Mouse (Mus musculus): Measurements from ENCODE around the gene Hoxb7. TPM values are rescaled to one million over a fixed set of nuclear protein-coding genes. Genes with fewer than 3 reads are reported as not detected.
A peak's percentile ranks its signal among the peaks of the same experiment; 100 is the strongest.

Gene Hoxb7
- polyA plus RNA-seq, 1 experiment from 2014 or later, result 56.1 TPM

GRCm38 (mm10) chr11:96289293-96289692, 2.9 kb downstream of the Hoxb7 start:
- Histone ChIP-seq H3K4me2 (ENCODE audit: low read length) (peak overlapping the region; percentile 96), H3K27ac (peak overlapping the region; percentile 99), H3K27me3 (ENCODE audit: insufficient read depth, low read length) (no peaks in the 10 kb centered on the region), H3K4me1 (replicated peaks; ENCODE audit: insufficient read depth, low read length) (peaks cover 22% of the 10 kb centered on the region; the same call in 1 of the 2 replicates), H3K4me3 (replicated peaks; ENCODE audit: low read depth, low read length) (peak overlapping the region; percentile 84; the same call in 1 of the 2 replicates), H3K9me3 (replicated peaks; ENCODE audit: low read length) (no peaks in the 10 kb centered on the region), H3K36me3 (ENCODE audit: insufficient read depth, low read length) (no peaks in the 10 kb centered on the region), H3K9ac (ENCODE audit: low read depth, low read length) (peak overlapping the region; percentile 98)
- ATAC-seq (replicated peaks; ENCODE audit: low FRiP score, low read depth) (no peak), DNase-seq (ENCODE audit: low spot score) (no peak)
- no peak for TF ChIP-seq CTCF (IDR thresholded peaks at IDR 0.05; ENCODE audit: low read depth)
- WGBS, result 27% methylated on average over 21 of the region's 21 CpGs

- Histone ChIP-seq H3K4me2 (ENCODE audit: low read length) (peak overlapping the region; percentile 96), H3K9me3 (replicated peaks; ENCODE audit: low read length) (no peaks in the 10 kb centered on the region), H3K27ac (peak overlapping the region; percentile 99), H3K27me3 (ENCODE audit: insufficient read depth, low read length) (no peaks in the 10 kb centered on the region), H3K9ac (ENCODE audit: low read depth, low read length) (peak overlapping the region; percentile 98), H3K36me3 (ENCODE audit: insufficient read depth, low read length) (no peaks in the 10 kb centered on the region), H3K4me3 (replicated peaks; ENCODE audit: low read depth, low read length) (0 out of 2 replicates have a peak overlapping the region, but pooled peaks have one; percentile 84), H3K4me1 (replicated peaks; ENCODE audit: insufficient read depth, low read length) (peaks cover 22% of the 10 kb centered on the region; the same call in 1 of the 2 replicates)
- ATAC-seq (replicated peaks; ENCODE audit: low FRiP score, low read depth) (no peak), DNase-seq (ENCODE audit: low spot score) (no peak)
- peak; percentile 23; the same call in 1 of the 2 replicates for TF ChIP-seq CTCF (IDR thresholded peaks at IDR 0.05; ENCODE audit: low read depth)
- WGBS, result 35% methylated on average over 6 of the region's 6 CpGs
These were observed 3.4 kb downstream of the Hoxb7 start for GRCm38 (mm10) chr11:96289837-96290236.

GRCm38 (mm10) chr11:96290705-96291355, 4.4 kb downstream of the Hoxb7 start:
- no peak for DNase-seq (ENCODE audit: low spot score)
- Histone ChIP-seq H3K9ac (ENCODE audit: low read depth, low read length) (peak overlapping the region; percentile 98), H3K9me3 (replicated peaks; ENCODE audit: low read length) (no peaks in the 10 kb centered on the region), H3K4me2 (ENCODE audit: low read length) (peak overlapping the region; percentile 96), H3K27me3 (ENCODE audit: insufficient read depth, low read length) (no peaks in the 10 kb centered on the region), H3K36me3 (ENCODE audit: insufficient read depth, low read length) (no peaks in the 10 kb centered on the region), H3K27ac (peak overlapping the region; percentile 99), H3K4me1 (replicated peaks; ENCODE audit: insufficient read depth, low read length) (peaks cover 22% of the 10 kb centered on the region; the same call in 1 of the 2 replicates), H3K4me3 (replicated peaks; ENCODE audit: low read depth, low read length) (peak overlapping the region; percentile 83)
- no peak for ATAC-seq (replicated peaks; ENCODE audit: low FRiP score, low read depth)
- 29% methylated on average over 17 of the region's 17 CpGs for WGBS
- TF ChIP-seq CTCF (IDR thresholded peaks at IDR 0.05; ENCODE audit: low read depth), result no peak

- Histone ChIP-seq H3K27ac (peak within 1 kb of the TSS; percentile 99), H3K9me3 (replicated peaks; ENCODE audit: low read length) (no peaks in the 10 kb centered on the region), H3K36me3 (ENCODE audit: insufficient read depth, low read length) (no peaks in the 10 kb centered on the region), H3K9ac (ENCODE audit: low read depth, low read length) (peak within 1 kb of the TSS; percentile 98), H3K4me2 (ENCODE audit: low read length) (peak within 1 kb of the TSS; percentile 96), H3K4me3 (replicated peaks; ENCODE audit: low read depth, low read length) (peak within 1 kb of the TSS; percentile 83), H3K27me3 (ENCODE audit: insufficient read depth, low read length) (no peaks in the 10 kb centered on the region), H3K4me1 (replicated peaks; ENCODE audit: insufficient read depth, low read length) (peaks cover 30% of the 10 kb centered on the region)
- DNase-seq (ENCODE audit: low spot score) (peak; percentile 97), ATAC-seq (replicated peaks; ENCODE audit: low FRiP score, low read depth) (peak; percentile 56)
- 2% methylated on average over 22 of the region's 22 CpGs for WGBS
- TF ChIP-seq CTCF (IDR thresholded peaks at IDR 0.05; ENCODE audit: low read depth), result no peak
These were observed 5.5 kb downstream of the Hoxb7 start, which contains the start of gene Hoxb6 for GRCm38 (mm10) chr11:96291681-96292564. Gene Hoxb6 (plus strand): TSS chr11:96292476.

- Histone ChIP-seq H3K27ac (peak overlapping the region; percentile 99), H3K9ac (ENCODE audit: low read depth, low read length) (peak overlapping the region; percentile 98), H3K9me3 (replicated peaks; ENCODE audit: low read length) (no peaks in the 10 kb centered on the region), H3K27me3 (ENCODE audit: insufficient read depth, low read length) (no peaks in the 10 kb centered on the region), H3K36me3 (ENCODE audit: insufficient read depth, low read length) (no peaks in the 10 kb centered on the region), H3K4me1 (replicated peaks; ENCODE audit: insufficient read depth, low read length) (peaks cover 30% of the 10 kb centered on the region), H3K4me3 (replicated peaks; ENCODE audit: low read depth, low read length) (peak overlapping the region; percentile 83), H3K4me2 (ENCODE audit: low read length) (peak overlapping the region; percentile 96)
- 1% methylated on average over 12 of the region's 12 CpGs for WGBS
- no peak for DNase-seq (ENCODE audit: low spot score)
- TF ChIP-seq CTCF (IDR thresholded peaks at IDR 0.05; ENCODE audit: low read depth), result no peak
- no peak for ATAC-seq (replicated peaks; ENCODE audit: low FRiP score, low read depth)
These were observed 6.3 kb downstream of the Hoxb7 start for GRCm38 (mm10) chr11:96292565-96293301.

Measured in kidney, postnatal 0 days (tissue).